Mouse (Mus musculus) cortical plate, adult 2 months (tissue): ENCODE results near the gene Uspl1.

Experiments
- CTCF ChIP-seq: fragments of 200-500 bp; IDR thresholded peaks from 2 replicates; pipeline ENCODE4 v1.5.1; 2011; ENCODE audit warnings: mild to moderate bottlenecking, control low read depth, low read length; ENCODE audit not compliant: insufficient read depth; ENCODE audit errors: extremely low read depth
- POLR2A ChIP-seq: fragments of 200-500 bp; IDR thresholded peaks from 2 replicates; pipeline ENCODE4 v1.6.1; 2011; ENCODE audit warnings: mild to moderate bottlenecking, low read length, control low read depth; ENCODE audit not compliant: insufficient read depth; ENCODE audit errors: extremely low read depth

- no peak for TF ChIP-seq POLR2A
- TF ChIP-seq CTCF: no peak
Measured at GRCm38 (mm10) chr5:149204822-149205221, 20.7 kb downstream of the Uspl1 start.
